Mouse (Mus musculus) activated CD4-positive, CD25-positive, alpha-beta regulatory T cell (primary cell): ENCODE results near the gene Hist1h2be. TPM values are rescaled to one million over a fixed set of nuclear protein-coding genes. Genes with fewer than 3 reads are reported as not detected.

ENCODE experiments used
- polyA plus RNA-seq, 2 experiments: library from polyadenylated mRNA; unstranded; fragments of 100-300 nt; shearing (Covaris generic); gene quantifications; one replicate each; pipeline ENCODE4 v1.2.1; 2017

Gene Hist1h2be
- polyA plus RNA-seq: 1 to 10 TPM; 1.2 to 1.4 TPM

DNA sequence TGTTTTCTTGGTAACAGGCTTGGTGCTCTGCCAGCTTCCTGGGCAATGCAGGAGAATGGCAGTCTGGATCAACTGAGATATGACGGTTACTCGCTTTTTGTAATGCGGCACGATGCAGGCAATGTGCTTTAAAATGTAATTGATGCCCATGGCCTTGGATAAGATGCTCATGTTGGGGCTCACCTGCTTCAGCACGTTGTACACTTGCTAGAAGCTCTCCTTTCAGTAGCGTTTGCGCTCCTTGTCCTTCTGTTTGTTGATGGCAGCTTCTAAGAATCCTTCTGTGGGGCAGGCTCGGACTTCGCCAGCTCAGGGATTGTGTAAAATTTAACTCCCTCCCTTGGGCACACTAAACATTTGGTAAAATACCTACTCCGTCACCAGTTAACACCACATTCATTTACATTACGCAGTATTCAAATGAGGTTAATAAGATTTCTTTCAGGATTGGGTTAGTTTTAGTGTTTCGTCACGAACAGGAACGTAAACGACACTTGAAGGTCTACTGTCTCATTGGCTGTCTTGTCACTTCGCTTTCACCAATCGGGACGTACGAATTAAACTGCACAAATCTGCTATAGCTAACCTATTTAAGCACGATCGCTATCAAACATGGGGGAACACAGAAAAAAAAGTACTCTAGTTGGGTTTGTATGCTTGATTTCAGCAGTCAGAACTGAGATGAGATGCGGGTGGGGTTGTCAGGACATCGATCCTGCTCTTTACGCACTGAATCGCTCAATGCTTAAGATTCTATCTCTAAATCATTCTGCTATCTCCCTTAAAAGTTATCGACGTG, at the start of gene Hist1h2be:
TSS of gene Hist1h2be (minus strand) at position 392 of the 799 bp plus-strand sequence.

DNA sequence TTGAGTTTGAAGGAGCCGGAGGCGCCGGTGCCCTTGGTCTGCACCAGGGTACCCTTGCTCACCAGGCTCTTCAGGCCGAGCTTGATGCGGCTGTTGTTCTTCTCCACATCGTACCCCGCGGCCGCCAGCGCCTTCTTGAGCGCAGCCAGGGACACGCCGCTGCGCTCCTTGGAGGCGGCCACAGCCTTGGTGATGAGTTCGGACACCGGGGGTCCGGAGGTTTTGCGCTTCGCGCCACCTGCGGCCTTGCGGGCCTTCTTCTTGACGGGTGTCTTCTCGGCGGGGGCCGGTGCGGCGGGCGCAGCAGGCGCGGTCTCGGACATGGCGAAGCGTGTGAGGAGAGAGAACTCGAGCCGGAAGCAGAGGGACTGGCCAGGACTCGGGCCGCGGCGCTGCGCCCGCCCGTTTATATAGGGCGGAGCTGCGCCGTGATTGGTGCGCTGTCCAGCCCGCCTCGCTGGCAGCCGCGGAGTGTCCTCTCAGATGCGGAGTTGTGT, 1.3 kb upstream of the Hist1h2be start, which contains the start of gene Hist1h1e:
TSS of gene Hist1h1e (minus strand) at position 384 of the 497 bp plus-strand sequence.

DNA sequence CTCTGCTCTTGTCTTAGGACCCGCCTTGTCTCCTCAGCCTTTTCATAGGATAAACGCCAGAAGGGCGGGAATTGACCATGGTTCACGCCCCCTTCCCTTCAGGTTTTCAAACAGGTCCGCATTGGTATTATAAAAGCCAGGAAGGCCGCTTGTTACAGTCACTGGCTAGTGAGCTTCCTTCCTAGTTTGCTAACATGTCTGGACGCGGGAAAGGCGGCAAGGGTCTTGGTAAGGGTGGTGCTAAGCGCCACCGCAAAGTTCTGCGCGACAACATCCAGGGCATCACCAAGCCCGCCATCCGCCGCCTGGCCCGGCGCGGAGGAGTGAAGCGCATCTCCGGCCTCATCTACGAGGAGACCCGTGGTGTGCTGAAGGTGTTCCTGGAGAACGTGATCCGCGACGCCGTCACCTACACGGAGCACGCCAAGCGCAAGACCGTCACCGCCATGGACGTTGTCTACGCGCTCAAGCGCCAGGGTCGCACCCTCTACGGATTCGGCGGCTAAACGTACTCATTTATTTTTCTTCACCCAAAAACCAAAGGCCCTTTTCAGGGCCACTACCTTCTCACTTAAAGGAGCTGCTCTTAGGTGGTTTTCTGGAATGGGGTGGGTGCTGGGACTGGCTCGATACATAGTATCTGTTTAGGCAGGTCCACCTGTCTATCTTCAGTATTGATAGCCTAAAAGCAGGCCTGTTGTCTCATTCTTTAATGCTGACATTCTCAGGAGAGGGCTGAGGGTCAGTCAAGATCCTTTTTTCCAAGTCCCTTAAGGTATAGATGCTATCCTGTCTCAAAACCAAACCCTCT, 39.3 kb downstream of the Hist1h2be start, which contains the start of gene Hist1h4d:
TSS of gene Hist1h4d (plus strand) at position 191 of the 811 bp plus-strand sequence.

DNA sequence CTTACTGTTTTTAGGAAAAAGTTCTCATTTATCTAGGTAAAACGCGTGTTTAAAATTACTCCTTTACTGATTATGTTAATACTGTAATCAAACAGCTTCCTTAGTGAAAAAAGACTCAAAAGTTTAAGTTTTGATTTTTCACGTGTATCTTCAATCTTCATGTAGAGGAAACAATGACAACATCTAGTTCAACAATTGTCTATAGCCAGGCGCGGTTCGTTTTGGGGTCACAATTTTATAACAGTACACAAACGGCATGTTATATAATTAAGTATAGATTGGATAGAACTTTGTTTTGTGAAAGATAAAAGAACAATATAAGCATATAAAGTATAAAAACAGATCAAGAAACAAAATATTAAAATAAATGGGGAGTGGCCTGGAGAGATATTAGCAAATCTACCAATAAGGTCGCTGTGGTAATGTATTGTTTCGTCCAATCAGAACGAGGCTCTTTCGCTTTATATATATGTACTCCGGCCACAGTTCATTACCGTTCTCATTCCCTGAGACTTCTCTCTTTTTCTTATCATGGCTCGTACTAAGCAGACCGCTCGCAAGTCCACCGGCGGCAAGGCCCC, 45.6 kb downstream of the Hist1h2be start, which contains the start of gene Hist1h3d:
TSS of gene Hist1h3d (plus strand) at position 493 of the 581 bp plus-strand sequence.

DNA sequence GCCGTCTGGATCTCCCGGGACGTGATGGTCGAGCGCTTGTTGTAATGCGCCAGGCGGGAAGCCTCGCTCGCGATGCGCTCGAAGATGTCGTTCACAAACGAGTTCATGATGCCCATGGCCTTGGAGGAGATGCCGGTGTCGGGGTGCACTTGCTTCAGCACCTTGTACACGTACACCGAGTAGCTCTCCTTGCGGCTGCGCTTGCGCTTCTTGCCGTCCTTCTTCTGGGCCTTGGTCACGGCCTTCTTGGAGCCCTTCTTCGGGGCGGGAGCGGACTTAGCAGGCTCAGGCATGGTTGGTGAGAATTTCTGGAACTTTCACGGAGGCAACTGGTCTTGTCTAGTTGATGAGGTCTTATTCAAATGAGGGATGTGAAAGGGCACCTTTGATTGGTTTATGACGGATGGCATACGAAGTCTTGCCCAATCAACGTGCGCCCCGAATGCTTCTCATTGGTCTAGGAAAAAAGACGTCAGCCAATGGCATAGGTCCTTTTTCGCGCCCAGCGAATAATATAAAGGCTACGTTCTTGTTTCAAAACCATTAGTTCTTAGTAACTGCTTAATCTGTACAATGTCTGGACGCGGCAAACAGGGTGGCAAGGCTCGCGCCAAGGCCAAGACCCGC, 46.9 kb downstream of the Hist1h2be start, which contains the start of the genes Hist1h2bf and Hist1h2ad:
TSS of gene Hist1h2bf (minus strand) at position 299 of the 627 bp plus-strand sequence.
TSS of gene Hist1h2ad (plus strand) at position 484 of the 627 bp plus-strand sequence.

DNA sequence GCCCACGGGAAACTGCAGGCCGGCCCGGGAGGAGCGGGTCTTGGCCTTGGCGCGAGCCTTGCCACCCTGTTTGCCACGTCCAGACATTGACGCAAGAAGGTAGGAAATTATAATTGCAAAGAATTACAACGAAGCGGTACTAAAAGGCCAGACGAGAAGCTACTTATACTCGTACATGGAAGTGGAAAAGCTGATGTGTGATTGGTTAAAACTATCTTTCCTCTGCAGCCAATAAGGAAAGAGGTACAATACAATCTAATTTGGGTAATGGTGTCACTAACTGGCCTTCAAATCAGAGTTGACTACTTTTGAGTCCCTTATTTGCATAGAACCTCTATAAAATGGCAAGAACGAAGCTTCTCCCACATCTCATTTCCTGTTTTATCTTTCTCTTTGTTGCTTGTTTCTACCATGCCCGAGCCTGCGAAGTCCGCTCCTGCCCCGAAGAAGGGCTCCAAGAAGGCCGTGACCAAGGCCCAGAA, 49.9 kb downstream of the Hist1h2be start, which contains the start of the genes Hist1h2ae and Hist1h2bg:
TSS of gene Hist1h2ae (minus strand) at position 199 of the 482 bp plus-strand sequence.
TSS of gene Hist1h2bg (plus strand) at position 375 of the 482 bp plus-strand sequence.

DNA sequence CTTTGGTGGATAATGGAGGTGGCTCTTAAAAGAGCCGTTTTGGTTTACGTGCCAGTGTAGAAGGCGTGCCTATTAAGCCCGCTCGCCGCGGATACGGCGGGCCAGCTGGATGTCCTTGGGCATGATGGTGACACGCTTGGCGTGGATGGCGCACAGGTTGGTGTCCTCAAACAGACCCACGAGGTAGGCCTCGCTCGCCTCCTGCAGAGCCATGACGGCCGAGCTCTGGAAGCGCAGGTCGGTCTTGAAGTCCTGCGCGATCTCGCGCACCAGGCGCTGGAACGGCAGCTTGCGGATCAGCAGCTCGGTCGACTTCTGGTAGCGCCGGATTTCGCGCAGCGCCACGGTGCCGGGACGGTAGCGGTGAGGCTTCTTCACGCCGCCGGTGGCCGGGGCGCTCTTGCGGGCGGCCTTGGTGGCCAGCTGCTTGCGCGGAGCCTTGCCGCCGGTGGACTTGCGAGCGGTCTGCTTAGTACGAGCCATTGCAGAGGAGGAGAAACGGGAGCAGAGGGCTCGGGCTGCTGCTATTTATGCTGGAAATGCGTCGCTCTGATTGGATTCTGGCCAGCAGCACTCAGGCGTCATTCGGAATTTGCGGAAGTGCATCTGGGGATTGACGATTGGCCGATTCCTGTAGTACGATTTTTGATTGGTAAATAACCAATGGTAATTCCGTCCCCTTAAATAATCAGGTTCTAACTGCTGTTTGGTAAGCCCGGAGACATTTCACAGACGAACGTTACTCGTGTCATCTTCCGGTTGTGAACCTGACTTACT, 58.9 kb downstream of the Hist1h2be start, which contains the start of gene Hist1h3e:
TSS of gene Hist1h3e (minus strand) at position 487 of the 777 bp plus-strand sequence.

DNA sequence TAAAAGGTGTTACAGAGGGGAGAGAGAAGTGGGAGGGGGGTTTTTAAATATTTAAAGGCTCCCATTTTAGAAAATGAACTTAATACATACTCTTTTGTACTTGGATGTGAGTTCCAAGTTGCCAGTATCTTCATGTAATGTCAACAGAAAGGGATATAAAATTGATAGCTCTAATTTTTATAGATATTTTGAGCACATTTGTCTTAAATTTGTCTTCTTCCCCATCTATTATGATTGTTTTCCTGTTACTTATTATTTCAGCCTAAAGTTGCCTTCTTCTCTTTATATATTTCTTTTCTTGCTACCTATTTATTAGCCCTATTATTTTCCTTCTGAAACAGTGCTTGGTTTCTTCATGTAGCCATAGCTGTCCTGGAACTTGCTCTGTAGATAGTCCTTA, 68.0 kb downstream of the Hist1h2be start, which contains the start of gene Hist1h1d:
TSS of gene Hist1h1d (plus strand) at position 301 of the 400 bp plus-strand sequence.

DNA sequence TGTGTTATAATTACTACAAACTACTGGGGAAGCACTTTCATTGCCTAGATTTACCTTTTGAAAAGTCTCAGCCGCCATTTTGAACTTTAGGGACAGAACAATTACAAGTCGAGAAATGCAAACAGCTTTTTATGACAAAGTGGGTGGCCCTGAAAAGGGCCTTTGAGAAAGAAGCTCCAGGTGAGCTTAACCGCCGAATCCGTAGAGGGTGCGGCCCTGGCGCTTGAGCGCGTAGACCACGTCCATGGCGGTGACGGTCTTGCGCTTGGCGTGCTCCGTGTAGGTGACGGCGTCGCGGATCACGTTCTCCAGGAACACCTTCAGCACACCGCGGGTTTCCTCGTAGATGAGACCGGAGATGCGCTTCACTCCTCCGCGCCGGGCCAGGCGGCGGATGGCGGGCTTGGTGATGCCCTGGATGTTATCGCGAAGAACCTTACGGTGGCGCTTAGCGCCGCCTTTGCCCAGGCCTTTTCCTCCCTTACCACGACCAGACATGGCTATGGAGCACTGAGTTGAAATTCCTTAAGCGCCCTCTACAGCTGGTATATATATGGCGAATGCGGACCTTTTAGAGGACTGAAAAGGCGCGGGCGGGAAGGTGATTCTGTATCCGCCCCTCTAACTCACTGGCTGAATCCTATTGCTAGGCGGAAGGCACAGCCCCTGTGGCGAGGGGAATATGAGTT, 69.6 kb downstream of the Hist1h2be start, which contains the start of gene Hist1h4f:
TSS of gene Hist1h4f (minus strand) at position 503 of the 689 bp plus-strand sequence.

DNA sequence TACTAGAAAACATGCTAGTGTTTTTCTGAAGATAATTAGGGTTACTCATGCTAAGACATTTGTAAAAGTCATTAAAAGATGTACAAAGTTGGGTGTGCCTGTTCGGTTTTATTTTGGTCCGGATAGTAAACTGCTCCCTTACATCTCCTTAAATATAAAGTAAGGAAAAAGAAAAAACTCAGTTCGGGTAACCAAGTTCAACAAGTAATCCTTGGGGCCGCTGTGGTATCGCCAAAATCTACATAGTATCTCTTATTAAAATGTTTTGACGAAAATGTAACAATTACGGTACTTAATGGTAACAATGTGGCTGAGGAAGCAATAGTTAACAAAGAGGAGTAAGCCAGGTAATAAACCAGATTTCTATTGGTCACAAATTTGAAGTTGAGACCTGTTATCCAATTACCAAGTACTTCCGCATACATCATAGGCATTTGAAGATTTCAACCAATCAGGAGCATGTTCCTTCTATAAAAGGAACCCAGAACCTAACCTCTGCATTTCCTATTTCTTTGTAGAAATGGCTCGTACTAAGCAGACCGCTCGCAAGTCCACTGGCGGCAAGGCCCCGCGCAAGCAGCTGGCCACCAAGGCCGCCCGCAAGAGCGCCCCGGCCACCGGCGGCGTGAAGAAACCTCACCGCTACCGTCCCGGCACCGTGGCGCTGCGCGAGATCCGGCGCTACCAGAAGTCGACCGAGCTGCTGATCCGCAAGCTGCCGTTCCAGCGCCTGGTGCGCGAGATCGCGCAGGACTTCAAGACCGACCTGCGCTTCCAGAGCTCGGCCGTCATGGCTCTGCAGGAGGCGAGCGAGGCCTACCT, 76.7 kb downstream of the Hist1h2be start, which contains the start of gene Hist1h3f:
TSS of gene Hist1h3f (plus strand) at position 88 of the 822 bp plus-strand sequence.

DNA sequence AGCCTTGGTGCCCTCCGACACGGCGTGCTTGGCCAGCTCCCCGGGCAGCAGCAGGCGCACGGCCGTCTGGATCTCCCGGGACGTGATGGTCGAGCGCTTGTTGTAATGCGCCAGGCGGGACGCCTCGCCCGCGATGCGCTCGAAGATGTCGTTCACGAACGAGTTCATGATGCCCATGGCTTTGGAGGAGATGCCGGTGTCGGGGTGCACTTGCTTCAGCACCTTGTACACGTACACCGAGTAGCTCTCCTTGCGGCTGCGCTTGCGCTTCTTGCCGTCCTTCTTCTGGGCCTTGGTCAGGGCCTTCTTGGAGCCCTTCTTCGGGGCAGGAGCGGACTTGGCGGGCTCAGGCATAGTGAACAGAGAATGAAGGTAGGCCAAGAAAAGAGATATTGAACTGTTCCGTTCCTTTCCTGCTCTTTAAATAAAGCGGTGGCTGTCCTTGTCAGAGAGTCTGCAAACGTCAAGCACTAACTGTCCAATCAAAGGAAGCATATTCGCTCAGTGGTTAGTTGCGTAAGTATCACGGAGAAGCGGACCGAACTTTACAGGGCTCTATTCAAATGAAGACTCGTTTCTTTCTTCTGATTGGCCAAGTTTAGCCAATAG, 77.8 kb downstream of the Hist1h2be start, which contains the start of gene Hist1h2bh:
TSS of gene Hist1h2bh (minus strand) at position 394 of the 609 bp plus-strand sequence.

DNA sequence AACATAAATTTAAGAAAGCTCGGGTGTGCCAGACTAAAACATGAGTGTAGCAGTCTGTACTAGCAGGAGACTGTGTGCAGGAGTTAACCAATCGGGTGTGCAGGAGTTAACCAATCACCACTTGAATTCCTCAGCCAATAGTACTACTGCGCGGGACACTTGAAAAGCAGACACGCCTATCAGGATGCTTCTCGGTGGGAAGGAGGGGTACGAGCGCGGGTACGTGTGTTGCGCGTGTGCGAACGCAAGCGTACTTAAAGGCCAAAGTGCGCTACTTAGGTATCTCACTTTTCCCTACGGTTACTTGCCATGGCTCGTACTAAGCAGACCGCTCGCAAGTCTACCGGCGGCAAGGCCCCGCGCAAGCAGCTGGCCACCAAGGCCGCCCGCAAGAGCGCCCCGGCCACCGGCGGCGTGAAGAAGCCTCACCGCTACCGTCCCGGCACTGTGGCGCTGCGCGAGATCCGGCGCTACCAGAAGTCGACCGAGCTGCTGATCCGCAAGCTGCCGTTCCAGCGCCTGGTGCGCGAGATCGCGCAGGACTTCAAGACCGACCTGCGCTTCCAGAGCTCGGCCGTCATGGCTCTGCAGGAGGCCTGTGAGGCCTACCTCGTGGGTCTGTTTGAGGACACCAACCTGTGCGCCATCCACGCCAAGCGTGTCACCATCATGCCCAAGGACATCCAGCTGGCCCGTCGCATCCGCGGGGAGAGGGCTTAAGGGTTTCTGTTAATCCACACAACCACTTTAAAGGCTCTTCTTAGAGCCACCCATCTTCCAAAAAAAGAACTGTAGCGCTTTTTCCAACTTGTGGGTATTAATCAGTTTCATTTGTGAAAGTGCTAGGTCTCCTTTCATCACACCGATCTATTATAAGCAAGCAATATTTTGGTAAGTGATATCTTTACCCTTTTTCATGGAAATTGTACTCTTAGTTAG, 85.5 kb downstream of the Hist1h2be start, which contains the start of gene Hist1h3g:
TSS of gene Hist1h3g (plus strand) at position 286 of the 939 bp plus-strand sequence.

Other genes with a start within 250 kb of the Hist1h2be start
- 10 to 100 TPM; 10.1 to 11.6 TPM for gene Abt1, start 197.3 kb downstream of the Hist1h2be start, polyA plus RNA-seq
- gene Btn1a1, start 155.2 kb downstream of the Hist1h2be start, polyA plus RNA-seq: not detected
- under 1 TPM in 1 of 2 experiments, not detected in 1; 0.12 TPM for gene Btn2a2, start 132.3 kb downstream of the Hist1h2be start, polyA plus RNA-seq
- gene Hist1h4h, start 90.1 kb downstream of the Hist1h2be start, polyA plus RNA-seq: 1 to 10 TPM; 1.3 to 4.8 TPM
- gene Hist1h2af, start 87.2 kb downstream of the Hist1h2be start, polyA plus RNA-seq: not detected
- gene Hist1h3g, start 85.7 kb downstream of the Hist1h2be start, polyA plus RNA-seq: not detected
- under 1 TPM; 0.27 to 0.59 TPM for gene Hist1h2bh, start 77.7 kb downstream of the Hist1h2be start, polyA plus RNA-seq
- under 1 TPM; 0.41 to 0.84 TPM for gene Hist1h3f, start 77.1 kb downstream of the Hist1h2be start, polyA plus RNA-seq
- gene Hist1h4f, start 69.5 kb downstream of the Hist1h2be start, polyA plus RNA-seq: 1 to 10 TPM in 1 of 2 experiments, not detected in 1; 2.0 TPM
- gene Hist1h1d, start 67.9 kb downstream of the Hist1h2be start, polyA plus RNA-seq: under 1 TPM; 0.64 to 0.98 TPM
- 1 to 10 TPM; 1.4 to 5.5 TPM for gene Hist1h3e, start 58.8 kb downstream of the Hist1h2be start, polyA plus RNA-seq
- 10 to 100 TPM in 1 of 2 experiments, 1 to 10 TPM in 1; 7.7 to 16.3 TPM for gene Hist1h2ae, start 49.9 kb downstream of the Hist1h2be start, polyA plus RNA-seq
- 1 to 10 TPM; 2.7 to 5.0 TPM for gene Hist1h2bg, start 49.7 kb downstream of the Hist1h2be start, polyA plus RNA-seq
- gene Hist1h2bf, start 46.9 kb downstream of the Hist1h2be start, polyA plus RNA-seq: not detected
- under 1 TPM in 1 of 2 experiments, not detected in 1; 0.38 TPM for gene Hist1h2ad, start 46.7 kb downstream of the Hist1h2be start, polyA plus RNA-seq
- gene Hist1h3d, start 45.4 kb downstream of the Hist1h2be start, polyA plus RNA-seq: under 1 TPM in 1 of 2 experiments, not detected in 1; 0.44 TPM
- gene Hist1h4d, start 39.5 kb downstream of the Hist1h2be start, polyA plus RNA-seq: 10 to 100 TPM; 23.0 to 41.6 TPM
- gene Hist1h1e, start 1.4 kb upstream of the Hist1h2be start, polyA plus RNA-seq: 10 to 100 TPM in 1 of 2 experiments, 1 to 10 TPM in 1; 7.1 to 18.0 TPM
- gene Hist1h2ac, start 62.8 kb upstream of the Hist1h2be start, polyA plus RNA-seq: under 1 TPM; 0.55 to 0.80 TPM
- 1 to 10 TPM; 3.0 to 4.1 TPM for gene Hist1h2bc, start 63.1 kb upstream of the Hist1h2be start, polyA plus RNA-seq
- under 1 TPM in 1 of 2 experiments, not detected in 1; 0.38 TPM for gene Hist1h1t, start 74.7 kb upstream of the Hist1h2be start, polyA plus RNA-seq
- 1 to 10 TPM; 3.3 to 6.0 TPM for gene Hist1h4c, start 77.3 kb upstream of the Hist1h2be start, polyA plus RNA-seq
- gene Hfe, start 89.7 kb upstream of the Hist1h2be start, polyA plus RNA-seq: 1 to 10 TPM; 1.3 to 2.6 TPM
- 10 to 100 TPM; 13.3 to 18.7 TPM for gene Hist1h1c, start 117.7 kb upstream of the Hist1h2be start, polyA plus RNA-seq
- 1 to 10 TPM; 2.7 to 3.1 TPM for gene Hist1h3c, start 124.5 kb upstream of the Hist1h2be start, polyA plus RNA-seq
- gene Hist1h2bb, start 125.6 kb upstream of the Hist1h2be start, polyA plus RNA-seq: 1 to 10 TPM; 1.1 to 2.8 TPM
- 1 to 10 TPM; 4.6 to 7.2 TPM for gene Hist1h2ab, start 130.0 kb upstream of the Hist1h2be start, polyA plus RNA-seq
- gene Hist1h3b, start 131.1 kb upstream of the Hist1h2be start, polyA plus RNA-seq: 1 to 10 TPM in 1 of 2 experiments, not detected in 1; 1.4 TPM
- gene Hist1h4b, start 135.9 kb upstream of the Hist1h2be start, polyA plus RNA-seq: 1 to 10 TPM; 5.4 to 5.6 TPM
- gene Hist1h4a, start 140.1 kb upstream of the Hist1h2be start, polyA plus RNA-seq: not detected
- gene Hist1h3a, start 141.3 kb upstream of the Hist1h2be start, polyA plus RNA-seq: 1 to 10 TPM; 5.1 TPM
- 1 to 10 TPM; 2.5 to 3.0 TPM for gene Hist1h1a, start 142.5 kb upstream of the Hist1h2be start, polyA plus RNA-seq
- under 1 TPM in 1 of 2 experiments, not detected in 1; 0.17 TPM for gene Trim38, start 148.8 kb upstream of the Hist1h2be start, polyA plus RNA-seq
- under 1 TPM in 1 of 2 experiments, not detected in 1; 0.09 TPM for gene Slc17a2, start 185.9 kb upstream of the Hist1h2be start, polyA plus RNA-seq
- not detected for gene Slc17a3, start 218.3 kb upstream of the Hist1h2be start, polyA plus RNA-seq
- under 1 TPM in 1 of 2 experiments, not detected in 1; 0.09 TPM for gene Slc17a1, start 246.6 kb upstream of the Hist1h2be start, polyA plus RNA-seq